Mouse (Mus musculus) heart, adult 8-10 months (tissue): ENCODE results near the gene Csrnp2. TPM values are rescaled to one million over a fixed set of nuclear protein-coding genes. Genes with fewer than 3 reads are reported as not detected.
"Not testable (repeated sequence)": the region's sequence is repeated elsewhere in the genome, so short reads cannot be mapped to it uniquely, and the experiment has no call there.

Source experiments
- DNase-seq: peaks from one replicate; pipeline ENCODE4 v3.0.0; 2022; ENCODE audit warnings: low spot score
- total RNA-seq, 4 experiments: library from RNA; stranded (reverse); gene quantifications; 2 replicates each; pipeline ENCODE4 v1.2.4; 2022

Csrnp2 gene
- 1 to 10 TPM; 2.4 to 3.1 (median 2.7) TPM for total RNA-seq

DNA sequence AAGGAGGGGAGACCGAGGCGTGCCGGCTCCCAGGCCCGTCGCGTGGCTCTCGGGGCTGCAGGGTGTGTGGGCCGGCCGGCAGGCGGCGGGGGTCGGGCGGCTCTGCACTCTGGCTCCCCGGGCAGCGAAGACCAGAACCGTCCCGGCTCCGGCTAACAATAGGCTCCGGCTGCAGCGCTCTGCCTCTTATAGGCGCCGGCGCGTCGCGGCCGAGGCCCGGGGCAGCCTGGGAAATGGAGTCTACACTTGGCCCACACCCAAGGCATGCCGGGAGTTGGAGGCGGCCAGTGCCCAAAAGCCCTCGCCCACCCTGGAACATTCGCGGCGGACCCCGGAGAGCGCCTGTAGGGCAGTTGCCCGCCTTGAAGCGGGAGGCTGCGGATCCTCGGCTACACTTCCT lies at the start of gene Csrnp2:
Csrnp2 (minus strand) TSS at position 387 of the 400 bp plus-strand sequence.
- DNase-seq = peak; percentile 89

DNA sequence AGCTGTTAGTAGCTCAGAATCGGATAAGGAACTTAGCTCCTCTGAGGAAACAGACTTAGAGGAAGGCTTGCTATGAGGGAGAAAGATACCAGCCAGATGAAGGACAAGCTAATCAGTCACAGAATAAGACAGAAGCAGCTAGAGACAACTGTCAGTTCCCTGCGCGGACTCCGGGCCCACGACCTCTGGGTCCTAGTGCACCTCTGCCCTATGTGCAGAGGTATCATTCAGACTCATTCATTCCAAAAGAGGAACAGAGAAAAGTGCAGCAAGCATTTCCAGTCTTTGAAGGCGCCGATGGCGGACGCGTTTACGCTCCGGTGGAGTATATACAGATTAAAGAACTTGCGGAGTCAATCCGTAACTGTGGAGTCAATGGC lies 48.4 kb upstream of the Csrnp2 start:
- DNase-seq = not testable (repeated sequence)

DNA sequence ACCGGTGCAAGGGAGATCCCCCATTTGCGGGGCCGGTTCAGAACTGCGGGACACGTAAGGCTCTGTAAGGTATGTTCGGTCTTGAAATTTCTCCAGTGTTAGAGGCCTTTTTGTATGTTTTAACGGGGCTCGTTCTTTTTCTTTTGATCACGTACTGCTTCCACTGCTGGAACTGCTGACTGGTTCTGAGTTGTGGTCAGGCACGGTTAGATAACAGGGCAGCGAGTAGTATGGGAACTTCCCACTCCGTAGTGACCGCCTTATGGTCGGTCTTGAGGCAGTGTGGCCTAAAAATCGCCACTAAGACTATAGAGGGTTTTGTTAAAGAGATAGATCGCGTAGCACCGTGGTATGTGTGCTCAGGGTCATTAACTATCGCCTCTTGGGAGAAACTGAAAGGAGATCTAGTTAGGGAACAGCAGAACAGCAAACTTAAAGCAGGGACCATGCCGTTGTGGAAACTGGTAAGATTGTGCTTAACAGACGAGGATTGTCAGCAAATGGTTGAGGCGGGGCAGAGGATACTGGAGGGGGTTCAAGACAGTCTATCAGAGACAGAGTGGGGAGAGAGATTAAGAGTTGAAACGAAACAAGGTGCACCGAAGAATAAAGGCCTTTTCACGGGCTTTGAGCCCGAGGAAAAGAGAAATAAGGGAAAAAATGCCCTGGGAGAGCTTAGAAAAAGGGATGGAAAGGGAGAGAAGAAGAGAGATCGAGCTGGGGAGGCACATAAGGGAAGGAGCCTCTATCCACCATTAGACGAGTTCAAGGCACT lies 47.8 kb upstream of the Csrnp2 start:
- not testable (repeated sequence) for DNase-seq

DNA sequence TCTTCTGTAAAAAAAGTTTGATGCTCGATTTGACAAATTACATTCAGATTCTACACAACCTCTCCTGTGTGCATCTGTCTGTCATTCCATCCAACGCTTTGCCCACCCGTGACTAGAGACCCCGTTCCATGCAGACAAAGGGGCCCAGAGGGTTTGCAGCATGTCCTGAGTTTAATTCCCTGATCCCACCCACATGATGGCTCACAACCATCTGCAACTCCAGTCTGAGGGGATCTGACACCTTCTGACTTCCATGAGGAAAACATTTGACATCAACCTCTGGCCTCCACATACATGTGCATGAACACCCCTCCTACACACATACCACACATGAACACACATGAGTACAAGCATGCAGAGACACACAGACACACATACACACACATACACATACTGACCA lies 46.1 kb upstream of the Csrnp2 start:
- DNase-seq = no peak

DNA sequence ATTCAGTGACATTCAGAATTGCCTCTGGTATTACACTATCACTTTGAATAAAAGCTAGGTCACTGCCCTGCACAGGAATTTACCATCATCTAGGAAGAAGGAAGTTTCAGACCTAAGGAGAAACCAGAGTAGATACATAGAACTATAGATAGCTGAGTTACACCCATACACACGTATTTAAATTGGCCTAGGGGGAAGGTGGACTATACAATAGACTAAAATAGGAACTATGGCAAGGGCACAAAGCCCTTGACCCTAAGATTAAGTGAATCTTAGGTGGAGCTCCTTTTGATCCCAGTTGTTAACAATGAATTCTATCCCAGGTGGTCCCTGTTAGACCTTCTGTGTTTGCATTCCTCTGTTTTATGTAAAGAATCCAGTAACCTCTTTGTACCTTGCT lies 45.7 kb upstream of the Csrnp2 start:
- not testable (repeated sequence) for DNase-seq

DNA sequence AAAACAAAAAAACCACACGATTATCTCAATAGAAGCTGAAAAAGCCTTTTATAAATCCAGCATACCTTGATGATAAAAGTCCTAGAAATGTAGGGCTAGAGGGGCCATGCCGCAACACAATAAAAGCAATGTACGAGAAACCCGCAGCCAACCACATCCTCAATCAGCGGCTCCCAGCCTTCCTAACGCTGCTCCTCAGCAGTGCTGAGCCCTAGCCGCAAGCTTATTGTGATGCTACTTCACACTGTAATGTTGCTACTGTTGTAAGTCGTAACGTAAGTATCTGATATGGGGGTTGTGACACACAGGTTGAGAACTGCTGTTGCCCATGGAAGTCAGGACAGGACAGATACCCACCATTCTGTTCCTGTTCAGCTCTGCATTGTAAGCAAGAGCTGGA lies 44.1 kb upstream of the Csrnp2 start:
- DNase-seq = no peak

DNA sequence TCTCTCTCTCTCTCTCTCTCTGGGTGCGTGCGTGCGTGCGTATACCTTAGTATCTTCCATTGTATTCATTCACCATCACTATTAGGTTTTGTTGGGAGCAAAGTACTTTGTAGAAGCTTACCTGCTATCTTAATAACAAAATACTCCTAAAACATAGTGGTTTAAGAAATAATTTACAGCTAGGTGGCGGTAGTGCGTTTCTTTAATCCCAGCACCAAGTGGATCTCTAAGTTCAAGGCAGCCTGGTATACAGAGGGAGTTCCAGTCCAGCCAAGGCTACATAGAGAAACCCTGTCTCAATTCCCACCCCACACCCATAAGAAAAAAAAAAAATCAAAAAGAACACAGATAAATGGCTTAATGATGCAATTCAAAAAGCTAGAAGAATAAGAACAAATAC lies 42.6 kb upstream of the Csrnp2 start:
- peak; percentile 66 for DNase-seq

DNA sequence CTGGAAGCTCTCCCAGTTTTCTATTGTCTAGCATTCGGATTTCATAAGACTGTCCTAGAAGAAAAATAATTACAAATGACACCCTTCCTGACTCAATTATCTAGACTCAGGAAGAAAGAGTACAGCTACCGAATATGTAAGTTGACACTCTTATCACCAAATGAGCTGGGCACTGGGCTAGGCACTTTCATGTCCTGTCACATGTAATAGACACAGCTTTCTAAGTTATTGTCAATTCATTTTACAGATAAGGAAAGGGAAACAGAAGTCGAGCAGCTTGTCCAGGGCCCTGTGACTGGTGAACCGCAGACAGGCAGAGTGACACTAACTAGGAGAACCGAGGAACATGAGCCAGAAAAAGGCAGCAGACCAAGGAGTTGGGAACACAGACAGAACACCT lies 32.6 kb upstream of the Csrnp2 start:
- no peak for DNase-seq

DNA sequence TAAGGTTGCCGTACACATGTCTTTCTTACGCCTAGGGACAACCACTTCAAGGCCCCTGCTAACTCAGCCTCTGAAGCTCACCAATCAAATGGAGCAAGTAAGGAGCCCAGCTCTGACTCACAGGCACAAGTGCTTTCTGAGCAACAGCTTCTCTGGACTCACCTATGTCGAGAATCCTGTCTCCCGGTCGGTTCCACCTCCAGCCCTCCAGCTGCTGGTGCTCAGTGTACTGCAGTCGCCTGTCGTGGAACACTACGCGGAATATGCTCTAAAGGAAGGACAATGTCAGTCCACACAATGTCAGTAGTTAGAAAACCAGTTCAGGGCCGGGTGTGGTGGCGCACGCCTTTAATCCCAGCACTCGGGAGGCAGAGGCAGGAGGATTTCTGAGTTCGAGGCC lies 30.1 kb upstream of the Csrnp2 start:
- no peak for DNase-seq

DNA sequence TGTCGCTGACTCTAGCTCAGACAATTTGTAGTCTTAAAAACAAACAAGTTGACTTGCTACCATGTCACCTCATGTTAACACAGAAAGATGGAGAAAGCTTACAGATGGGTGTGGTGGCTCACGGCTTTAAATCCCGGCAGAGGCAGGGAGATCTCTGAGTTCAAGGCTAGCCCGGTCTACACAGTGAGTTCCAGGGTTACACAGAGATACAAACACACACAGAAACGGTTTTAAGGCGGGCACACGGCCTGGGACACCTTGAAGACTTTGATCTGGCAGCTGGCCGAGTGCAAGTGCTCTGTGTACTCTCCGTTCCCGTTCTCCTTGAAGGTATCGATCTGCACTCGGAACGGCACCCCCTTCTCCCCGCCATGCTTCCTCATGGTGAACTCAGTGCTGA lies 25.0 kb upstream of the Csrnp2 start:
- DNase-seq = no peak

DNA sequence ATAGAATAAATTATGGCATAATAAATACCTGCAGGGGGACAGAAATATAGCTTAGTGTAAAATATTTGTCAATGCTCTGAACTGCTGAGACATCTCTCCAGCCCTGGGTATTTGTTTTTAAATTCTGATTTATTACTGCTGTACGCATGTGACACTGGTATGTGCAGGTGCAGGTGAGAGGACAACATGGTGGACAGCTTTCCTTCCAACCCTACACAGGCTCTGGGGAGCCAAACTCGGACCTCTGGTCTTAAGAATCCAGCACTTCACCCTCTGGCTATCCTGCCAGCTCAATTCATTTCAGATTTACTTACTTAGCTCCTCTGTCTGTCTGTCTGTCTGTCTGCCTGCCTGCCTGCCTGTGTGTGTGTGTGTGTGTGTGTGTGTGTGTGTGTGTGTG lies 19.8 kb upstream of the Csrnp2 start:
- DNase-seq = no peak

DNA sequence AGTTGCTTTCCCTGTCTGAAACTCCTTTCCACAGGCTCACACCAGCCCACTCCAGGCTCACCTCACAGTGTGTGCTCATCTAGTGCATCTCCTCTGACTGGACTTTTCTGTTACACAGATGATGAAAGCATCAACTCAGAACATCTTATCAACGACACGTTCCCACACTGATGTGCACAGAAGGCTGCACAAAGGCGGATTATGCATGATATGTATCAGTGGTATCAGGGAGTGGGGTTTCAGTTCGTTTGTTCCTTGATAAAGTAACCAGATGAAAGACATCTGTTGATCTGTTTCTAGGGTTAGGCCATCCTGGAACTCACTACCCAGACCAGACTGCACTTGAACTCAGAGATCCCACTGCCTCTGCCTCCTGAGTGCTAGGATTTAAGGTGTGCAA lies 18.1 kb upstream of the Csrnp2 start:
- no peak for DNase-seq

DNA sequence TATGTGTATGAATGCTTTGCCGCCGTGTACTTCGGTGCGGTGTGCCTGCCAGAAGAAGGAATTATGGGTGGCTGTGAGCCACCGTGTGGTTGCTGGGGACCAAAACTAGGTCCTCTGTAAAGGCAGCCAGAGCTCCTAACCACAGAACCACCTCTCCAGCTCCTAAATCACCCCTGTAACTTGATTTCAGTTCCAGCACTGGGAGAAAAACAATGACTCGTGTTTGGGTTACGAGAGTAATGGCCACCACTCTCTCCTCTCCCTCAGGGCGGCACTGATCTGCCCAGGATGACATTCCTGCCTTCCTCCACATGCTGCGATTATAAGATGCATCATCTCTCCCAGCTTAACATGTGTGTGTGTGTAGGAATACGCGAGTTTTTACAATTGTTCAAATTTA lies 14.8 kb upstream of the Csrnp2 start:
- no peak for DNase-seq

DNA sequence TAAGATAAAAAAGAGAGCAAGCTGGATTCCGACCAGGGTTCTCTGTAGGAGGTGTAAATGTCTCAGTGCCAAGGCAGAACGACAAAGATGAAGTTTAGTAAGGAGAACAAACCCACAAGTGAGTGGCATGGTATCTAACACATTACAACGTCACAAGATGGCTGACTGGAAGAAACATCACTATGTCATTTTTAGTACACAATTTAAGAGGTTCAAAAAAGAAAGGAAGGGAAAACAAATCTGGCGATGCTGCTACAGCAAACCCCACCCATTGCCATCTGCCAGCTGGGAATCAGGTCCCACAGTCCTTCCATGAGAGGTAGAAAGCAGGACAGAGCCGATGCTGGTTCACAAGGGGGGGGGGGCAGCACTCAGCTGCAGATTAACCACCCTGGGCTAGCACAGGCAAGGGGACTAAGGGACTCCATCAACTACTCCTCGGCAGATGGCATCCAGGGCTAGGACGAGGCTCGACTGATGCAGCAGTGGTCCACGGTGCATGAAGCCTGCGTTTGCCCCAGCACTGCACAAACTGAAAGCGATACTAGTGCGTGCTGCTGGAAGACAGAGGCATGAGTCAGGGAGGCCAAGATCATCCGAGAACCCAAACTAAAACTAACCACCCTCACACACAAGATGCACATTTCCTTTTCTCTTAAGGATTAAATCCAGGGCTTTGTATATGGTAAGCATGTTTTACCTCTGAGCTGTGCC lies 13.3 kb upstream of the Csrnp2 start:
- DNase-seq = no peak

DNA sequence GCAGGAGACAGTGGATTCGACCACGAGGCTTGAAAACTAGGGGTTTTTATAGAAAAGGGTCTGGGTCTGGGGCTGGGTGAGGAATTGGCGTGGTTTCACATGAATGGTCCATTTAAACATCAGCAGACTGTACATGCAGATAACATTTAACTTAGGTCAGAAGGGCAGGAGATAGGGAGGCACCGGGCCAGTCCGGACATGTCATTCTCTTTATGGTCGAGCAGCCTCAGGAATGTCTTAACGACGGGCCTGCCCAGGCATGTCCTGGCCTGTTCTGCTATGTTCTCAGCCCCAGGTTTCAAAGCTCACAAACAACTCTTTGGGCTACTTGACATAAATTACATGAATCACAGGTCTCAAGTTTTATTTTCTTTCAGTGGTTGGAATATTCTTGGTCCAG lies 4.2 kb upstream of the Csrnp2 start:
- not testable (repeated sequence) for DNase-seq

DNA sequence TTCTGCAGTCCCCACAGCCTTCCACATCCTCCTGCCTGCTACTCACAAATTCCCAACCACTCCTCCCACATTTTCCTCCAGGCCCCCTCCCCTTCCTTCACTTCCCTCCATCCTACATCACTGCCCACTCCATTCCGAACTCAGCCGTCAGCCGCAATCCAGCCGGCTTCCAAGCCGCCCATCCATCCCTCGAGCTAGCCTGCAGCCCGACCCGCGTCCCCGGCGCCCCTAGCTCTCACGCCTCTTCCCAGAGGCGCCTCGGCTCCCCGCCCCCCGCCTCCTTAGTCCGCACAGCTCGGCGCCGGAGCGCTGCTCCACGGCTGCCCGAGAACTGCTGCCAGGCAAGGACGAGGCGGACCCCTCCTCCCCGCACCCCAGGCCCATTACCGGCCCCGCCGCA lies 641 bp downstream of the Csrnp2 start:
- no peak for DNase-seq

DNA sequence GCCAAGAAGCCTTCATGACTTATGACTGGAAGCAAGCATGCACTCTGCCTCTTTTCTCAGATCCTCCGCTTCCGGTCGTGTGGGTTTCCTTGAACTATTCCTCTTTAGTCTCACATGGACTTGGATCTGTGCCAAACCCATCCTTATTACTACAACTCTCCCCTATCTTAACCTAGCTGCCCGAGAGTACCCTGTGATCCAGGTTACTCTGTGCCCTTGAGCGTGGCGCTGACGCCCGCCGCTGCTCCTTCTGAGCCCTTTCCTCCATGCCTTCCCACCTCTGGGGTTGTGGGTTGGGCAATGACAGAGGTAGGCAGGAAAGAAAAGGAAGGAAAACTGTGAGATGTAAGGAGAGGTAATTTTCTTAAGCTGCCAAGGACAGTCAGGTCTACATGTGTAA lies 3.3 kb downstream of the Csrnp2 start:
- DNase-seq = no peak

DNA sequence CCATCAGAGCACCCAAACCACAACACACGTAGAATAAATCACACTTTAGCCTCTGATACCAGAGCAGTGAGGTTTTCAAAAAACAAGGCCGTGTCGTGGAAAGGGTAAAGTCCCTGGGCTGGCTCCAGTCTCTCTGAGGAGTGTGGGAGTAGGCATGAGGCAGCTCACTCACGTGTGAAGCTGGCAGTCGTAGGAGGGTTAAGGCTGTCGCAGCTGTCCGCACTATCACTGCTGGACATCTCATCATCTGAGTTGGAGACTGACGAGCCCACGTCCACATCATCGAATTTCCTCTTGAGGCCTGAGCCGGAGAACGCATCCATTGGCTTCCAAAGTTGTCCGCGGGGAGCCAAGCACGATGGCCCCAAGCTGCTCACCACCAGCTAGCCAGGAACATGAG lies 6.0 kb downstream of the Csrnp2 start:
- no peak for DNase-seq

DNA sequence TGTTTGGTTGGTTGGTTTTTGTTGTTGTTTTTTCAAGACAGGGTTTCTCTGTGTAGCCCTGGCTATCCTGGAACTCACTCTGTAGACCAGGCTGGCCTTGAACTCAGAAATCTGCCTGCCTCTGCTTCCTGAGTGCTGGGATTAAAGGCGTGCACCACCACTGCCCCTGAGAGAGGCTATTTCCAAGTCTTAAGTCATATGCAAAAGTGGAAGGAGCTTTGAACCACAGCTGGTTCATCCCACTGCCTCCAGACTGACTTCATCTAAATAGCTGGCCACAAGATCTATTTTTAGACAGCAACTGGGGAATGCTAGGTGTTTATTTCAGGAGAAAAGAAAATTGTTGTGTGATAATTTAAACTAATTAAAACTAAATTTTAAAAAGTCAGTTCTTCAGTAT lies 7.0 kb downstream of the Csrnp2 start:
- DNase-seq = not testable (repeated sequence)

DNA sequence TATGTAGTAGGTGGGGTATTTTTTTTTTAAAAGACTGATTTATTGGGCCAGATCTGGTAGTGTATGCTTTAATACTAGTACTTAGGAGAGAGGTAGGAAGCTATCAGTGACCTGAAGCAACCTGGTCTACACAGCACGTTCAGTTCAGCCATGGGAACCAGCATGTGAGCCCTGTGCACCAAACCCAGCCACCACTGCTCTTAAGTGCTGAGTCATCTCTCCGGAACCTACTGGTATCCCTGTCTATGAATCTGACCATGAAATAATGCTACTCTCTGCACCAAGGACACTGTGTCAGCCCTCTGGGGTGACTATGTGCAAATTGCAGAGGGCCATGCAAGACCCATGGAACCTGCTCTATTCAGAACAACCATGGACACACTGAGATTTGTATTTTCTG lies 8.2 kb downstream of the Csrnp2 start:
- no peak for DNase-seq

DNA sequence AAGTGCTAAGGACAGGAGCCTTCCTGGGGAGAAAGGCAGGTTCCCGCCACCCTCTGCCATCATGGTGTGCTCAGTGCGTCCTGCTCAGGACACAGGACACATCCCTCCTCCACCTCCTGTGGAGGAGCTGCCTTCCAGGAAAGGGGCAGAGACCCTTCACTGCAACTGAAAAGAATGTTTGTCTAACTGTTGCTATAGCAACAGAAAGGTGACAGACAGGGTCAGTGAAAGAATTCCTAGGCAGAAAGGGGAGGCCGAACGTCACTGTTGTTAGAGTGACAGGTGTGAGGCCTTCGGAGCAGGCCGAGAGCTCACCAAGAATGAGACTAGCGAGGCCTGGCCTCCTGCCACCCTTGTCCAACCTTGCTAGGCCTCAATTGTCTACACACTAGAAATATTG lies 8.8 kb downstream of the Csrnp2 start:
- no peak for DNase-seq

DNA sequence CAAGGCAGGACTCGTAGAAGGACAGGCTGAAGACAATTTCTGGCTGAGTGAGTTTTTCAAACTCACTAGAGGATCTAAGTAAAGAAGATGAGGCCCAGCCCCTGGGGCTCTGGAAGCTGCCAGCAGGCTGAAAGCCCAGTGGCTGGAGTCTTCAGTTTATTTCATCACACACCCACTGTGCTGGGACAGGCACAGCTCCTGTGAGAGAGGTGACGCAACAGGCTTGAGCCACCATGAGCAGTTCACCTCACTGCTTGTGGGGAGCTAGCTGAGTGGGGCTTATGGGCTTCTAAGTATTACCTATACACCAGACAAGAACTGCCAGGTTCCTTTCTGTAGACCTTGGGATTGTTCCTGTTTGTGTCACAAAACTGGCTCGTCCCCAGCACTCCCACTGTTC lies 9.7 kb downstream of the Csrnp2 start:
- DNase-seq = no peak

DNA sequence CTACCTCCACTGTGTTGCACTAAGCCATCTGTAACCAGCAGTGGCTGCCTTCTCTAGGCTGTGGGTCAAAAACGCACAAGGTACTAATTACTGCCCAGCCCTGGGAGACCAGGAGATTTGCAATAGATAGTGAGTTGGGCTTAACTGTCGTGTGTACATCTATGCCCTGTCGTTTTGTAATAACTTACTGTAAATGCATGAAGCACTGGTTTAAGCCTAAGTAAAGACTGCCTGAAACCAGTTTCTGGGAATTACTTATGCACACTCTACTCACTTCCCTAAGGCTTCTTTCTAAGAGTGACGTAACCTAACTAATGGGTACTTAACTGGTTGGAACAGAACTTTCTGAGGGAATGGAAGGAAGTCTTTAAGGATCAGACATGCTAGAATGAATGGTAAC lies 16.4 kb downstream of the Csrnp2 start:
- no peak for DNase-seq
